ENCODE assay signal across 8 mouse cellular contexts in the genomic region with DNA sequence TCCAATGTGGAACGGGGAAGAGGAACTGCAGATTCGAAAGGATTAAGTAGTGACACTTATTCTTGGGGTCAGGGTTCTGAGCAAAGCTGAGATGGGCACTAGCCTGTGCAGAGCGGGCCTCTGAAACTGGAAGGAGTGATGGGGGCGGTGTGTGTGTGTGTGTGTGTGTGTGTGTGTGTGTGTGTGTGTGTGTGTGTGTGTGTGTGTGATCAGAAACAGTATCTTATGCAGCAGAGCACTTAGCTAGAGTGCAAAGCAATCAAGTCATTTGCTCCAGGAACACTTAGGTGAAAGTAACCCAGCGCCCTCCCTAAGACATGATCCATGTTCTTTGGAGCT. TPM values are rescaled to one million over a fixed set of nuclear protein-coding genes. Genes with fewer than 3 reads are reported as not detected.
DNase-seq lines count a peak whose midpoint lies in the region; ATAC-seq and TF ChIP-seq lines count a peak whose summit lies in the region.

No protein-coding gene starts in this region.

- no peak for DNase-seq in left cerebral cortex, adult 2 months (ENCODE audit: extremely low spot score in 1 of 2, low spot score in 2 of 2)
- DNase-seq in left cerebral cortex, adult 9 months (ENCODE audit: low spot score in 2 of 2), result no peak
- peak; percentile 9 for DNase-seq in MEL-GATA-1-ER (ENCODE audit: extremely low read depth, low read depth)
- peak; percentile 21 for DNase-seq in embryonic facial prominence, embryonic 14.5 days (ENCODE audit: low spot score)
- DNase-seq in limb, embryonic 10.5 days (ENCODE audit: low spot score), result peak; percentile 56
- DNase-seq in skeletal muscle tissue, adult 2 months (ENCODE audit: low read depth, low spot score), result peak; percentile 29
- DNase-seq in urinary bladder, postnatal 25 days (ENCODE audit: low spot score), result no peak
- no peak for DNase-seq in spleen, postnatal 14 days (ENCODE audit: low spot score in 2 of 2)

- H3K27me3 ChIP-seq in embryonic facial prominence, embryonic 14.5 days (replicated peaks; ENCODE audit: control insufficient read depth, insufficient read depth, low read length), result no peaks in the 10 kb centered on the region
- H3K27me3 ChIP-seq in limb, embryonic 10.5 days (ENCODE audit: low read depth, poor library complexity, severe bottlenecking), result no peaks in the 10 kb centered on the region

- intact Hi-C loops in left cerebral cortex, adult 2 months (cut with DNase I), result loop anchor here (5.0 to 10.0 kb wide), 4 partner anchors 160 to 745 kb away; no protein-coding TSS in a partner anchor

- TF ChIP-seq CTCF in left cerebral cortex, adult 2 months (IDR thresholded peaks at IDR 0.05), result no peak

- H3K4me3 ChIP-seq in left cerebral cortex, adult 2 months, result peak overlapping the region; percentile 73
- H3K4me3 ChIP-seq in embryonic facial prominence, embryonic 14.5 days (ENCODE audit: low read depth, low read length), result peak overlapping the region; percentile 88
- peak overlapping the region; percentile 85 for H3K4me3 ChIP-seq in limb, embryonic 10.5 days

- no peak for ATAC-seq in embryonic facial prominence, embryonic 14.5 days (ENCODE audit: low read depth)

- WGBS in embryonic facial prominence, embryonic 14.5 days, result 7% methylated on average over 4 of the region's 5 CpGs
- WGBS in limb, embryonic 10.5 days, result 11% methylated on average over 5 of the region's 5 CpGs

- peaks cover 20% of the 10 kb centered on the region for H3K4me1 ChIP-seq in embryonic facial prominence, embryonic 14.5 days (ENCODE audit: control insufficient read depth, insufficient read depth, low read length)
- H3K4me1 ChIP-seq in limb, embryonic 10.5 days, result peaks cover 25% of the 10 kb centered on the region

- no peaks in the 10 kb centered on the region for H3K9me3 ChIP-seq in embryonic facial prominence, embryonic 14.5 days (ENCODE audit: control insufficient read depth, low read length)
- no peaks in the 10 kb centered on the region for H3K9me3 ChIP-seq in limb, embryonic 10.5 days (replicated peaks)

- H3K4me2 ChIP-seq in embryonic facial prominence, embryonic 14.5 days (ENCODE audit: low read depth, low read length), result peak overlapping the region; percentile 77

- peak overlapping the region; percentile 99 for H3K27ac ChIP-seq in left cerebral cortex, adult 2 months
- peak overlapping the region; percentile 94 for H3K27ac ChIP-seq in embryonic facial prominence, embryonic 14.5 days (replicated peaks; ENCODE audit: low read depth, low read length)
- peak overlapping the region; percentile 93 for H3K27ac ChIP-seq in limb, embryonic 10.5 days

- H3K36me3 ChIP-seq in embryonic facial prominence, embryonic 14.5 days (ENCODE audit: control insufficient read depth, insufficient read depth, low read length), result no peaks in the 10 kb centered on the region
- H3K36me3 ChIP-seq in limb, embryonic 10.5 days, result no peaks in the 10 kb centered on the region

- peak overlapping the region; percentile 81 for H3K9ac ChIP-seq in embryonic facial prominence, embryonic 14.5 days (ENCODE audit: low read depth, low read length)

RNA-seq across cellular contexts. Expression of gene Ppp3ca, which starts 2.0 kb away (rescaled TPM):
- 100 to 1,000 TPM; 868 to 887 TPM for total RNA-seq in left cerebral cortex, adult 2 months (2021)
- polyA plus RNA-seq in embryonic facial prominence, embryonic 14.5 days (2014; fragmentation: Nextera tagmentation; extraction: Ambion mirVana), result 71.7 and 78.6 TPM in 2 replicates
- 34.3 and 47.4 TPM in 2 replicates for polyA plus RNA-seq in limb, embryonic 10.5 days (2016; fragmentation: Nextera tagmentation; extraction: Ambion mirVana)

Comparison
In these comparisons a context has a peak if more than half of its experiments do, and no peak if none do; other contexts are left out.
1. DNase-seq: peak in MEL-GATA-1-ER (single experiment), embryonic facial prominence, embryonic 14.5 days (single experiment), limb, embryonic 10.5 days (single experiment) and skeletal muscle tissue, adult 2 months (single experiment); none in left cerebral cortex, adult 2 months (0 of 2), left cerebral cortex, adult 9 months (0 of 2), urinary bladder, postnatal 25 days (single experiment) and spleen, postnatal 14 days (0 of 2).
2. Peak in every context shown above with its lines, with median percentiles within 50 percentile points of each other: H3K27ac ChIP-seq and H3K4me3 ChIP-seq.